Mouse (Mus musculus): ENCODE measurements at regions not wholly inside any gene's neighbourhood (a gene's known extent, or its start where the extent isn't known, plus 50 kb on each side); places are given as distances from the start of the nearest gene placed in this dataset.
A peak's percentile ranks its signal among the peaks of the same experiment; 100 is the strongest.

GRCm38 (mm10) chr8:92133484-92134406 lies 223.7 kb upstream of the Irx5 start:
- no peak for DNase-seq (ENCODE audit: low read depth, low spot score)

DNA sequence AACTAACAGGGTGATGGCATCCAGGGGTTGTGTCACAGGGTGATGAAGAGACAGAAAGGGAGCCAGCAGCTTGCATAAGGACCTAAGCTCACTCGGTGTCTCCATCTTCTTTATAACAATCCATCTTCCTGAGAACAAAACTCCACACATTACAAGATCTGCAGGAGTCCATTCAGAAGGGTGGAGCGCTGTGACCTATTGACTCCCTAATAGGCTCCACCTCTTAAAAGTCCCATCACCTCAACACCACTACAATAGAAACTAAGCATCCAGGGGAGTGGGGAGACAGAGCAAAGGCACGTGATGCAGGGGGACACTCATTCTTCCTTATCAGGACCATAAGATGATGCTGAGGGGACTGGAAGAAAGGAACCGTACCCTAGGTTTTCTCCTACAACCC lies 224.5 kb upstream of the Irx5 start:
- no peak for DNase-seq (ENCODE audit: low read depth, low spot score)

DNA sequence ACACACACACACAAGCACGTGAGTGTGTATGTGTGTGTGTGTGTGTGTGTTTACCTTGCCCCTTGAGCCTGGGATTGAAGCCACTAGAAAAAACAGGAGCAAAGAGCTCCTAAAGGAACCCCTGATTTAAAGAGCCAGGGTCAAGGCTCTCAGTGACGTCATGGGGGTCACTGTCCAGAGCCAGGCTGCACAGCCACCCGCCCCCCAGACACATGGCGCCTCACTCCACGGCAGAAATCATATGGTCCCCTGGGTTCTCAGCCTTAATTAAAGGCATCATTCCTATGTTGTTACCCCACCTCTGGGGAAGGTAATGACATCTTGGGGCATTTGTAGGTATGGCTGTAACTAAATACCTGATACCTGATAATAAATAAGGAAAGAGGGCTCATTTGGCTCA lies 224.9 kb upstream of the Irx5 start:
- no peak for DNase-seq (ENCODE audit: low read depth, low spot score)

- no peak for DNase-seq (ENCODE audit: low read depth, low spot score)
Observed at GRCm38 (mm10) chr8:92130025-92130557, 227.3 kb upstream of the Irx5 start.

- DNase-seq (ENCODE audit: low read depth, low spot score), result no peak
Observed at GRCm38 (mm10) chr8:92129241-92130015, 228.0 kb upstream of the Irx5 start.

DNA sequence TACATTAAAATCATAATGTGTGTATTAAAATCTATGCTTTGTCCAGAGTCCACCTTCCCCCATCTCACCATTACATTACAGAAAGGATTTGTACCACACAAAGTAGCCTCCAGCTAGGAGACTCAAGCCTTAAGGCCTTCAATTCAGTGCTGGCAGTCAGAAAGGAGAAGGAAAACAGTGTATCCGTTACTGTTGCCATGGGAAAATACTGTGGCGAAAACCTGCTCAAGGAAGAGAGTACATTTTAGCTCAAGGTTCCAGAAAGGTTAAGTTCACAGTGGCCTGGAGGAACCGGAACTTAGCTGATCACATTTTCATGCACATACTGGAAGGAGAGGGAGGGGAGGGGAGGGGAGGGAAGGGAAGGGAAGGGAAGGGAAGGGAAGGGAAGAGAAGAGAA lies 231.8 kb upstream of the Irx5 start:
- DNase-seq (ENCODE audit: low read depth, low spot score), result no peak

DNA sequence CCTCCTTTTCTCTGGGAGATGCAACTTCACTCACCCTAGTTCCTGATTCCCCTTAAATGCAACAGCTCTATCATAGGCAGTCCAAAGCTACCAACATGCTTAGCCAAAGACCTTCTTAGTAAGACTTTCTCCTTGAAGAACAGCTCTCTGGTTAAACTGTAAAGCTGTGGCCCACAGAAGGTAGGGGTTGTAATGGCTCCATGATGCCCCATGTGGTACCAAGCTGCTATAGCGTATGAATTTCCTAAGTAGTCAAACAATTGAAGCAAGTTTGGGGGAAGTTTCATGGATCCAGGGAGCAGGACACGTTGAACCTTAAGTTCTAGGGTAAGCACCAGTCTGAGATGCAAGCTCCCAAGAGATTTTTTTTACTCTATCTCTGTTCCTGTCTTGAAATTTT lies 236.1 kb upstream of the Irx5 start:
- no peak for DNase-seq (ENCODE audit: low read depth, low spot score)

GRCm38 (mm10) chr8:92115479-92116267 lies 241.8 kb upstream of the Irx5 start:
- no peak for DNase-seq (ENCODE audit: low read depth, low spot score)

GRCm38 (mm10) chr8:92114311-92115275 lies 242.8 kb upstream of the Irx5 start:
- DNase-seq (ENCODE audit: low read depth, low spot score), result peak; percentile 77

DNA sequence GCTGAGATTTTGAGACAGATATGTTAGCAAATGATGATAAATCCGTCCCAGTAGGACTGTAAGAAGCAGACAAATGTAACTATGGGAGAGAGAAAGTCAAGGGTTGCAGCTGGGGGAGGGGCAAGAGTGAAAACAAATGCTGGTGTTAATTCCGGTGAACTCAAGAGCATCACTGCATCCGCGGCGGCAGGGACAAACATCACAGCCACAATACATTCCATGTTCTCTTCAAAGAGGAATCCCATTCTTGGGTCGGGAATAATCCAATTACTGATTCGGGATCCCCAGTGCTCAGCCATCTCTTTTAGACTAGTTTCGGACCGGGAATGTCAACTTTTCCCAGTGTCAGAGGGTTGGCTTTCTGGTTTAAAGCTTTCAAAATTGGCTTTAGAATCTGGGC lies 243.5 kb upstream of the Irx5 start:
- DNase-seq (ENCODE audit: low read depth, low spot score), result peak; percentile 62

DNA sequence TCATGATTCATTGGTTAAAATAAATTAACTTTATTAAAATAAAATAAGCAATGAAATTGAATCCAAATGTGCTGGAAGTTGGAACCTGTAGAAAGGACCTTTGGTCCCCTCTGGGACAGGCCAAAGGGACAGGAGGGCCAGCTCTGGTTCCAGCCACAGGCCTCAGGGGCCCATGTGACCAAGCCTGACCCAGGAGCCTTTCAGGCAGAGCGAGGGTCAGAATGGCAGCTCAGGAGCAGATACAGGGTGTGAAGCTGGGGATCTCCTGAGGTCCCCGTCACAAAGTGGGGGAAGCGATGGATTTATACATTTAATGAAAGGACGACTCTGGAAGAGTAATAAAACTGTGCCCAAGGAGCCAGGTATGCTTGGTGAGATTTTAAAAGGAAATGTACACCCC lies 244.0 kb upstream of the Irx5 start:
- no peak for DNase-seq (ENCODE audit: low read depth, low spot score)

DNA sequence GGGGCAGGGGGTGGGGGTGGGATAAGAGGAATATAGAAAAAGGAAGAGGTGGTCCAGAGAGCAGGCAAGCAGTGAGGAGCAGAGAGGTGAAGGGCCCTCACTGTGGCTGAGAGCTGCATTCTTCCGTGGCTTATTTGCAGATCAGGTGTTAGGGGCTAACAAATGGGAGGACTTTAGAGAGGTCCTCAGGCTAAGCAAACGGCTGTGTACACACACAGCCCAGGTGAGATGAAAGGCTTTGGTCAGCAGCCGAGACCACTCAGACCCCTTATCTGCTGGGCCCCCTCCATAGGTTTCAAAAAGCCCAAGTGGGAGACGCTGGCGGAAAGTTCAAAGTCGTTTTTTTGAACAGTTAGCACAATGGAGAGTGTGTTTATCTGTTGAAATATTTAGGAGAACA lies 252.9 kb upstream of the Irx5 start:
- DNase-seq (ENCODE audit: low read depth, low spot score), result no peak

GRCm38 (mm10) chr8:92102521-92102920 lies 254.9 kb upstream of the Irx5 start:
- DNase-seq (ENCODE audit: low read depth, low spot score), result no peak

DNA sequence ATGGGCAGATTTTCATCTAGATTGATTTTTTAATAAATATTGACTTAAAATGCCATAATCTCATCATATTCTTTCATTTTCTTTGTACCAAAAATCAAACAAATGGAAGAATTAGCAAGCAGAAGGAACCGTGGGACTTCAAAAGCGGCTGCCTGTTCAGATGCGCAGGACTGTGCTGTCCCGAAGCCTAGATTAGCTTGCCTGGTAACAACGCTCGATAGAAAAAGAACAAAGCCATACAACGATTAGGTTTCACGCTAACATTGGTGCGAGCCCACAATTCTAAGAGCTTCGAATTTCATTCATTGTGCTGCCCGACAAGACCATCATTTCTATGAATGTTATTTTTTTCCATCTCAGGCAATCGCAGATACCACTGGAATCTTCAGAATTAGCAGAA lies 262.1 kb upstream of the Irx5 start:
- DNase-seq (ENCODE audit: low read depth, low spot score), result no peak

GRCm38 (mm10) chr8:92084124-92084523 lies 273.3 kb upstream of the Irx5 start:
- DNase-seq (ENCODE audit: low read depth, low spot score), result no peak

DNA sequence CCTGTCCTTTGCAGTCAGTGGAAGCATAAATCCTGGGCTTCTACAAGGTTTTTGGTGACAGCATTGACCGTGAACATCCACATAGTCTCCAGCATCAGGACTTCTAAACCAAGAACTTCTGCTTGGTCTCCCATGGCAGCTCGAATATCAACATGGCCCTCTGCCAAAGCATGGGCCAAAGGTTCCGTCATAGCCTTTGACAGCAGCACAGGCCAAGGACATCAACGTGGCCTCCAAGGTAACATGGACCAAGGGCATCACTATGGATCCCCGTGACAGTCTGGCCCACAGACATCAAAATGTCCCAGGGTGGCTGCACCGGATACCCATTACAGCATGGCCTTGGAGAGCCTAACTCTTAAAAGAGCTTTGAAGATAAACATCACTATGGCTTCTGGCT lies 275.5 kb upstream of the Irx5 start:
- no peak for DNase-seq (ENCODE audit: low read depth, low spot score)

DNA sequence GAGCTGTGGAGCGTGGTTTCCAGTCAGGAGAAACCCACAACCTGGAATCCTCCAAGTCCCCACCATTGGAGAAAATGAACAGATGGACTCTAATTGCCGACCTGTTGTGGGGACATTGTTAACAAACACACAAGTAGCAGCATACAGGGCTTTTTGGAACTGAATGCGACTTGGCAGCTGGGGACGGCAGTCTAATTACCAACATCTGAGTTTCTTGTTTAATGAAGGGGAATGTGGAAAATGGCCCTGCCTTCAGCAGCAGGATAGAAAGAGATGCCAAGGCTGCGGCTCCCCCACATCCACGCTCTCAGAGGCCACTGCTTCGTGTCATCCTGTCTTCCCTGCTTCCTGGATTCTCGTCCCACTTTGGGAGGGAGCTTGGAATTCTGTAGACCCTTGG lies 276.6 kb upstream of the Irx5 start:
- DNase-seq (ENCODE audit: low read depth, low spot score), result no peak

DNA sequence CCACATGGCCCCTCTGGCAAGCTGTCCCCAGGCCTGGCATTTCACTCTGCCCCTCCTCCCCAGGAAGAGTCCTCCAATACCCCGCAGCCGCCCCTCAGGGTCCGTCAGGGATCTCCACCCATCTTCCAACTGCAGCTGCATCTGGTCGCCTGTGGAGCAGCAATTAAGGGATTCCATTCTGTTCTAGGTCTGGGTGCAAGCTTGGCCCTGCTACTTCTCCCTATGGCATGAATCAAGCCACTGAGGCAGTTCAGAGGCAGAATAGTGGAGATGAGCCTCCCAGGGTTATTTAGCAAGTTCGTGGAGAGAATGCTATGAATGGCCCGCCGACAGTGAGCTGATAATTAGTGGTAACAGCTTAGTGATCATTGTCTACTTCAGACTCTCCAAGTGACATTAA lies 275.7 kb upstream of the Irx3 start:
- DNase-seq (ENCODE audit: low read depth, low spot score), result no peak

- DNase-seq (ENCODE audit: low read depth, low spot score), result no peak
Observed at GRCm38 (mm10) chr8:92072254-92072615, 270.4 kb upstream of the Irx3 start.

All from forelimb bud, embryonic 11.5 days (tissue).